Mouse (Mus musculus) heart, embryonic 16.5 days (tissue): Measurements from ENCODE around the gene Krt17. TPM values are rescaled to one million over a fixed set of nuclear protein-coding genes. Genes with fewer than 3 reads are reported as not detected.

Experiments used
- polyA plus RNA-seq: library from polyadenylated mRNA; unstranded; fragments of >200 nt; fragmentation: Nextera tagmentation; extraction: Ambion mirVana; gene quantifications from 2 replicates; pipeline ENCODE4 v1.2.1, GENCODE M21; 2015

Gene Krt17
- polyA plus RNA-seq, 1 experiment from 2014 or later: 58.5 TPM

Other genes with a start within 250 kb of the Krt17 start
- gene Krt33a, start 244.8 kb downstream of the Krt17 start, polyA plus RNA-seq: not detected in 2 replicates
- gene Krt33b, start 231.2 kb downstream of the Krt17 start, polyA plus RNA-seq: not detected in 2 replicates
- not detected in 2 replicates for gene Krt34, start 219.5 kb downstream of the Krt17 start, polyA plus RNA-seq
- 0.12 TPM in 1 of 2 replicates, not detected in the other for gene Krt31, start 210.5 kb downstream of the Krt17 start, polyA plus RNA-seq
- gene Krt32, start 172.8 kb downstream of the Krt17 start, polyA plus RNA-seq: not detected in 2 replicates
- gene Krt35, start 164.8 kb downstream of the Krt17 start, polyA plus RNA-seq: not detected in 2 replicates
- not detected in 2 replicates for gene Krt36, start 155.4 kb downstream of the Krt17 start, polyA plus RNA-seq
- 0.58 and 1.7 TPM in 2 replicates for gene Krt13, start 139.5 kb downstream of the Krt17 start, polyA plus RNA-seq
- gene Krt15, start 125.1 kb downstream of the Krt17 start, polyA plus RNA-seq: 12.4 and 18.4 TPM in 2 replicates
- gene Krt19, start 112.4 kb downstream of the Krt17 start, polyA plus RNA-seq: 64.1 and 79.3 TPM in 2 replicates
- not detected in 2 replicates for gene Krt9, start 67.8 kb downstream of the Krt17 start, polyA plus RNA-seq
- 5.0 and 7.8 TPM in 2 replicates for gene Krt14, start 53.5 kb downstream of the Krt17 start, polyA plus RNA-seq
- gene Krt16, start 12.1 kb downstream of the Krt17 start, polyA plus RNA-seq: 0.24 and 0.49 TPM in 2 replicates
- gene Krt42, start 8.8 kb upstream of the Krt17 start, polyA plus RNA-seq: not detected in 2 replicates
- 1,600 and 1,609 TPM in 2 replicates for gene Eif1, start 58.9 kb upstream of the Krt17 start, polyA plus RNA-seq
- gene Gast, start 73.4 kb upstream of the Krt17 start, polyA plus RNA-seq: not detected in 2 replicates
- gene Hap1, start 95.1 kb upstream of the Krt17 start, polyA plus RNA-seq: 5.6 and 5.8 TPM in 2 replicates
- gene Jup, start 136.7 kb upstream of the Krt17 start, polyA plus RNA-seq: 140 and 155 TPM in 2 replicates
- 50.8 and 52.6 TPM in 2 replicates for gene P3h4, start 153.8 kb upstream of the Krt17 start, polyA plus RNA-seq
- gene Fkbp10, start 154.7 kb upstream of the Krt17 start, polyA plus RNA-seq: 89.4 and 98.0 TPM in 2 replicates
- gene Nt5c3b, start 180.8 kb upstream of the Krt17 start, polyA plus RNA-seq: 107 and 110 TPM in 2 replicates
- 0.29 and 0.47 TPM in 2 replicates for gene Klhl10, start 180.9 kb upstream of the Krt17 start, polyA plus RNA-seq
- 8.7 and 9.5 TPM in 2 replicates for gene Klhl11, start 211.7 kb upstream of the Krt17 start, polyA plus RNA-seq